Mouse (Mus musculus) midbrain, embryonic 12.5 days (tissue): ENCODE measurements around the gene Hist2h3b. TPM values are rescaled to one million over a fixed set of nuclear protein-coding genes. Genes with fewer than 3 reads are reported as not detected.
A peak's percentile ranks its signal among the peaks of the same experiment; 100 is the strongest.
"Not testable (repeated sequence)": the region's sequence is repeated elsewhere in the genome, so short reads cannot be mapped to it uniquely, and the experiment has no call there.

Source experiments
- ATAC-seq: fragments of 200-750 bp; cut with Nextera tagmentation; 2 replicates; pipeline ENCODE4 v1.8.0; 2017; ENCODE audit warnings: low read depth, moderate TSS enrichment, moderate library complexity; ENCODE audit not compliant: low FRiP score
- H3K27ac ChIP-seq: fragments of 300-500 bp; sonication (generic); replicated peaks from 2 replicates; pipeline ENCODE4 v1.5.1; 2016; ENCODE audit warnings: mild to moderate bottlenecking
- H3K27me3 ChIP-seq: fragments of 300-500 bp; sonication (generic); 2 replicates; pipeline ENCODE4 v1.6.1; 2016; ENCODE audit warnings: mild to moderate bottlenecking
- H3K36me3 ChIP-seq: fragments of 300-500 bp; sonication (generic); 2 replicates; pipeline ENCODE4 v1.6.1; 2016
- H3K4me1 ChIP-seq: fragments of 300-500 bp; sonication (generic); 2 replicates; pipeline ENCODE4 v1.6.1; 2016
- H3K4me2 ChIP-seq: fragments of 300-500 bp; sonication (generic); replicated peaks from 2 replicates; pipeline ENCODE4 v1.6.1; 2016; ENCODE audit warnings: mild to moderate bottlenecking, moderate library complexity
- H3K4me3 ChIP-seq: fragments of 300-500 bp; sonication (generic); 2 replicates; pipeline ENCODE4 v1.5.1; 2016; ENCODE audit warnings: mild to moderate bottlenecking
- H3K9ac ChIP-seq: fragments of 300-500 bp; sonication (generic); replicated peaks from 2 replicates; pipeline ENCODE4 v1.6.1; 2016; ENCODE audit warnings: mild to moderate bottlenecking, moderate library complexity
- H3K9me3 ChIP-seq: fragments of 300-500 bp; sonication (generic); 2 replicates; pipeline ENCODE4 v1.6.1; 2016; ENCODE audit warnings: mild to moderate bottlenecking
- WGBS: fragments of 180-500 bp; shearing (Covaris S2); methylation state at CpG from one replicate; pipeline ENCODE4 v1.1.7; 2016; 5-methylcytosine and 5-hydroxymethylcytosine counted together
- polyA plus RNA-seq: library from polyadenylated mRNA; unstranded; fragments of >200 nt; fragmentation: Nextera tagmentation; extraction: Ambion mirVana; gene quantifications from 2 replicates; pipeline ENCODE4 v1.2.1, GENCODE M21; 2016

Hist2h3b gene
- polyA plus RNA-seq, 1 experiment from 2014 or later, result 76.0 TPM

GRCm38 (mm10) chr3:96230404-96230803 lies 38.0 kb upstream of the Hist2h3b start:
- no peak for ATAC-seq
- H3K27me3 ChIP-seq, result no peaks in the 10 kb centered on the region
- no peaks in the 10 kb centered on the region for H3K9me3 ChIP-seq
- WGBS, result 71% methylated on average over 2 of the region's 2 CpGs
- H3K27ac ChIP-seq, result no peak overlapping the region
- H3K4me2 ChIP-seq, result no peak overlapping the region
- H3K4me1 ChIP-seq, result peaks cover 9% of the 10 kb centered on the region; the same call in 1 of the 2 replicates
- H3K9ac ChIP-seq, result no peak overlapping the region
- H3K36me3 ChIP-seq, result no peaks in the 10 kb centered on the region
- no peak overlapping the region for H3K4me3 ChIP-seq

DNA sequence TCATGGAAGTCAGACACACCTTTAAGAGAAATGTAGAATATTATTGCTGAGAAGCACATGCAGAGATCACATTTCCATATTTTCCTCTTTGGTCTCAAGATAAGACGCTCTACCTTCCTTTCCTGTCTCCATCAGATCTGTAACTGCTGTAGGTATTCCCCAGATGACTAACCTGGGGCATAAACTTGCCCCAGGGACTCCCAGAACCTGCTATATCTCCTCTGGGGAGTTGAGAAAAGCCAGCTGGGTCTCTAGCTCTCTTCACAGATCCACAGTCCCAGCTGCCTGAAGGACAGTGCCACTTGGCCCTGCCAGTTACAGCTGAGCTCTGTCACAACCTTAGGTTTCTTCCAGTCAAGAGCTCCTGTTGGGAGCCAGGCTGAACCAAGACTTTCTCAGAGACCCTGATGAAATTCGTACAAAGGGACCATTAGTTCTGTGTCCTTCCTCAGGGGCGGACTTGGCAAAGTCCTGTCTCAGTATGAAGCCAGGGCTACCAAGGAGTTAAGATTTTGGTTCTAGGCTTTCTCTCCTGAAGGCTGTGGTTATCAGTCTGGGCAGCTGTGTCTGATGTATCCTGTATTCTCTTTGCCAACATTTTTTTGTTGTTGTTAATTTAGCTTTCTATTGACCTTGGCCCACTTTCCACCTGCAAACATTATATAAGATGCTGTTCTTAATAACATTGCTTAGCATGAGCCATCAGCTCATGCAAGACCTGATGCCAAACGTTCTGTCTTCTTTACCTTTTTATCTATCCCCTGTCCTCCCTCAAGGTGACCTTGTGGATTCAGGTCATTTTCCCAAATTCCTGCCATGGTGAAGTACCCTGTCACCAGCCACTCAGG lies 37.3 kb upstream of the Hist2h3b start:
- Histone ChIP-seq H3K27ac (no peak overlapping the region), H3K27me3 (no peaks in the 10 kb centered on the region), H3K4me1 (0 out of 2 replicates have a peak, but pooled peaks cover 3% of the 10 kb centered on the region), H3K4me3 (no peak overlapping the region), H3K4me2 (no peak overlapping the region), H3K36me3 (no peaks in the 10 kb centered on the region), H3K9ac (no peak overlapping the region), H3K9me3 (no peaks in the 10 kb centered on the region)
- no peak for ATAC-seq
- whole genome bisulfite sequencing, result 74% methylated on average over 4 of the region's 4 CpGs

- Histone ChIP-seq H3K4me1 (0 out of 2 replicates have a peak, but pooled peaks cover under 1% of the 10 kb centered on the region), H3K4me3 (no peak overlapping the region), H3K9me3 (no peaks in the 10 kb centered on the region), H3K27me3 (no peaks in the 10 kb centered on the region), H3K27ac (no peak overlapping the region), H3K4me2 (no peak overlapping the region), H3K9ac (no peak overlapping the region), H3K36me3 (no peaks in the 10 kb centered on the region)
- WGBS, result 63% methylated on average over 2 of the region's 2 CpGs
- ATAC-seq, result no peak
Observed at GRCm38 (mm10) chr3:96231758-96232120, 36.7 kb upstream of the Hist2h3b start.

DNA sequence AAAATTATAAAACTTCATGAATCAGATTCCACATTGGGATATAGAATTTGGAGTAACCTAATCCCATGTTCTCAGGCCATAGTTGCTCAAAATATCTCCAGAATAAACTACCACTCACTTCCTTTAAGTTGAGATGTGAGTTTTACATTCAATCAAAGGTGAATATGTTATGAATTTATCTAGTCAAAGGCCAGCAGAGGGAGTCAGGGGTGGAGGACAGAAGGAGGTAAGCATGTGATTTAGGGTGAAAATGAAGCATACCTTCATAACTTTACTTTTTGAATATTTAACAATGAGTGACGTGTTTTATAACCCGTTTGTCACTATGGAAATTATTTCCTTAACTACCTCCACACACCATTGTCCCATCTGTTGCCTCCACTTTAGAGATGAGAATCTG lies 33.5 kb upstream of the Hist2h3b start:
- peaks cover 16% of the 10 kb centered on the region; the same call in 1 of the 2 replicates for H3K4me1 ChIP-seq
- H3K9me3 ChIP-seq, result no peaks in the 10 kb centered on the region
- 98% methylated on average over 2 of the region's 2 CpGs for WGBS
- H3K27me3 ChIP-seq, result no peaks in the 10 kb centered on the region
- no peak for ATAC-seq
- H3K4me3 ChIP-seq, result no peak overlapping the region
- no peak overlapping the region for H3K27ac ChIP-seq
- H3K4me2 ChIP-seq, result no peak overlapping the region
- no peak overlapping the region for H3K9ac ChIP-seq
- H3K36me3 ChIP-seq, result no peaks in the 10 kb centered on the region

GRCm38 (mm10) chr3:96235836-96236235 lies 32.6 kb upstream of the Hist2h3b start:
- 65% methylated on average over 3 of the region's 3 CpGs for WGBS
- no peak overlapping the region for H3K27ac ChIP-seq
- H3K4me3 ChIP-seq, result no peak overlapping the region

GRCm38 (mm10) chr3:96236834-96237334 lies 31.6 kb upstream of the Hist2h3b start:
- Histone ChIP-seq H3K4me1 (peaks cover 19% of the 10 kb centered on the region), H3K36me3 (no peaks in the 10 kb centered on the region), H3K27ac (peak overlapping the region; percentile 72; the same call in 1 of the 2 replicates), H3K27me3 (no peaks in the 10 kb centered on the region), H3K4me2 (peak overlapping the region; percentile 57), H3K9me3 (no peaks in the 10 kb centered on the region), H3K9ac (peak overlapping the region; percentile 60; the same call in 1 of the 2 replicates), H3K4me3 (peak overlapping the region; percentile 47)
- no peak for ATAC-seq
- 87% methylated on average over 4 of the region's 4 CpGs for WGBS

More at GRCm38 (mm10) chr3:96235836-96236235, 32.6 kb upstream of the Hist2h3b start:
- no peaks in the 10 kb centered on the region for H3K9me3 ChIP-seq
- no peak overlapping the region for H3K9ac ChIP-seq
- H3K36me3 ChIP-seq, result no peaks in the 10 kb centered on the region
- H3K4me1 ChIP-seq, result peaks cover 18% of the 10 kb centered on the region
- H3K4me2 ChIP-seq, result no peak overlapping the region
- ATAC-seq, result no peak
- no peaks in the 10 kb centered on the region for H3K27me3 ChIP-seq

DNA sequence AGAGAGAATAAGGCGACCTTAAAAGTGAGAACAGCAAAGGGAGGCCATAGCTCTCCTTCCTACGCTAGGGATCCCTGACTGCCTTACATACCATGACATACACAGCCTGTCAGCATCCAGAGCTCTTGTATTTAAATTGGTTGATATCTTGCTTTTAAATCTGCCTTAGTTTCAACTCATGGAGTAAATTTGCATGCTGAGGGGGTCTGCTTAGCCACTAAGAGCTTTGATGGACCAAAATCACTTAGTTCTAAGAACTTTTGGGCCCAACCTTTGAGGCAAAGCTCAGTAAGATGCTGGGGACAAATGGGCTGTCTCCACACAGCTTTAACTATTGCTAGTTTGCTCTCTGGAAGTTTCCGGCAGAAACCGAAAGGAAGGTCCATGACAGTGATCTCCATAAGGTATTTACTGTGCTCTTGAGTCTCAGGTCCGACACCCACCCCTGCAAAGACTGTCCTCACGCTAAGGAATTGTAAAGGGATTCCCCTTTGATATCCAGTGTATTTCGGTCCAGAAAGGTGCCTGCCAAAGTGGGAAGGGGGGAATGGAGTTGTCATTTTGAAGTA lies 31.0 kb upstream of the Hist2h3b start:
- H3K9me3 ChIP-seq, result no peaks in the 10 kb centered on the region
- 30% methylated on average over 7 of the region's 7 CpGs for WGBS
- H3K27ac ChIP-seq, result peak overlapping the region; percentile 72
- peak overlapping the region; percentile 57 for H3K4me2 ChIP-seq
- no peak for ATAC-seq
- H3K9ac ChIP-seq, result peak overlapping the region; percentile 60
- peak overlapping the region; percentile 47 for H3K4me3 ChIP-seq
- H3K4me1 ChIP-seq, result peaks cover 19% of the 10 kb centered on the region
- no peaks in the 10 kb centered on the region for H3K27me3 ChIP-seq
- H3K36me3 ChIP-seq, result no peaks in the 10 kb centered on the region

- Histone ChIP-seq H3K27me3 (no peaks in the 10 kb centered on the region), H3K9ac (peak overlapping the region; percentile 60), H3K4me3 (peak overlapping the region; percentile 47), H3K4me2 (peak overlapping the region; percentile 57), H3K36me3 (no peaks in the 10 kb centered on the region), H3K9me3 (no peaks in the 10 kb centered on the region), H3K27ac (peak overlapping the region; percentile 72), H3K4me1 (peaks cover 19% of the 10 kb centered on the region)
- WGBS, result under 1% methylated on average over 12 of the region's 12 CpGs
- ATAC-seq, result no peak
Observed at GRCm38 (mm10) chr3:96237904-96238511, 30.4 kb upstream of the Hist2h3b start.

GRCm38 (mm10) chr3:96238954-96239793 lies 29.3 kb upstream of the Hist2h3b start, which contains the start of gene Hist2h3c2:
Hist2h3c2 (minus strand) TSS chr3:96239127.
- H3K4me3 ChIP-seq, result peak within 1 kb of the TSS; percentile 47
- under 1% methylated on average over 11 of the region's 68 CpGs for WGBS
- H3K27ac ChIP-seq, result peak within 1 kb of the TSS; percentile 79
- peaks cover 23% of the 10 kb centered on the region for H3K4me1 ChIP-seq
- peak within 1 kb of the TSS; percentile 60 for H3K9ac ChIP-seq
- not testable (repeated sequence) for H3K9me3 ChIP-seq, H3K27me3 ChIP-seq, H3K36me3 ChIP-seq
- peak within 1 kb of the TSS; percentile 57 for H3K4me2 ChIP-seq
- peak; percentile 95 for ATAC-seq

- Histone ChIP-seq H3K27ac (peak within 1 kb of the TSS; percentile 88), H3K9ac (peak within 1 kb of the TSS; percentile 50; the same call in 1 of the 2 replicates), H3K4me3 (peak within 1 kb of the TSS; percentile 38), H3K4me2 (peak within 1 kb of the TSS; percentile 45), H3K4me1 (peaks cover 28% of the 10 kb centered on the region)
- WGBS, result 4% methylated on average over 37 of the region's 85 CpGs
- not testable (repeated sequence) for H3K36me3 ChIP-seq, H3K27me3 ChIP-seq, H3K9me3 ChIP-seq
- ATAC-seq, result peak; percentile 77
Observed at GRCm38 (mm10) chr3:96239949-96240798, 28.3 kb upstream of the Hist2h3b start, which contains the start of gene Hist2h2aa2. Hist2h2aa2 (minus strand) TSS chr3:96240276.
